Mouse (Mus musculus) heart, postnatal 0 days (tissue): ENCODE results near the gene 4930544D05Rik.

Source experiments
- CTCF ChIP-seq: IDR thresholded peaks from 2 replicates; pipeline ENCODE4 v1.5.1; 2016; ENCODE audit warnings: antibody characterized with exemption, control low read depth, low read depth
- EP300 ChIP-seq: IDR thresholded peaks from 2 replicates; pipeline ENCODE4 v1.6.1; 2016; ENCODE audit warnings: antibody characterized with exemption, low read depth

- TF ChIP-seq CTCF (peak; percentile 1; the same call in 1 of the 2 replicates), EP300 (0 out of 2 replicates have a peak, but pooled peaks have one; percentile 57)
Measured at GRCm38 (mm10) chr11:70656456-70656927, 40.8 kb downstream of the 4930544D05Rik start.
